Mouse (Mus musculus) neural tube, embryonic 15.5 days (tissue): Measurements from ENCODE around the gene Tsen34. TPM values are rescaled to one million over a fixed set of nuclear protein-coding genes. Genes with fewer than 3 reads are reported as not detected.
A peak's percentile ranks its signal among the peaks of the same experiment; 100 is the strongest.

Source experiments
- microRNA-seq: library from miRNA; unstranded; fragments of <30 nt; microRNA quantifications from one replicate; pipeline ENCODE4, GENCODE M21; 2017
- polyA plus RNA-seq: library from polyadenylated mRNA; unstranded; fragments of >200 nt; fragmentation: Nextera tagmentation; extraction: Ambion mirVana; gene quantifications from 2 replicates; pipeline ENCODE4 v1.2.1, GENCODE M21; 2015

Tsen34 gene
- polyA plus RNA-seq, 1 experiment from 2014 or later, result 295 TPM

Small RNA genes lying within 50 kb of the gene (microRNA-seq; reads per million reads assigned to microRNA genes)
- gene Mir3572, result 2.1 reads per million, percentile 6 among the genes with 10 or more reads in this experiment

Other genes with a start within 250 kb of the Tsen34 start
- 0.13 and 0.15 TPM in 2 replicates for gene Tarm1, start 190.2 kb upstream of the Tsen34 start, polyA plus RNA-seq
- 0.38 and 0.84 TPM in 2 replicates for gene Oscar, start 76.7 kb upstream of the Tsen34 start, polyA plus RNA-seq
- 535 and 605 TPM in 2 replicates for gene Ndufa3, start 75.5 kb upstream of the Tsen34 start, polyA plus RNA-seq
- gene Tfpt, start 62.9 kb upstream of the Tsen34 start, polyA plus RNA-seq, result 34.6 and 39.7 TPM in 2 replicates
- 85.9 and 93.1 TPM in 2 replicates for gene Prpf31, start 62.9 kb upstream of the Tsen34 start, polyA plus RNA-seq
- gene Cnot3, start 47.6 kb upstream of the Tsen34 start, polyA plus RNA-seq, result 36.4 and 43.0 TPM in 2 replicates
- gene Leng1, start 27.0 kb upstream of the Tsen34 start, polyA plus RNA-seq, result 15.3 and 16.3 TPM in 2 replicates
- 5.6 and 17.2 TPM in 2 replicates for gene Tmc4, start 15.3 kb upstream of the Tsen34 start, polyA plus RNA-seq
- gene Mboat7, start 660 bp downstream of the Tsen34 start, polyA plus RNA-seq, result 105 and 110 TPM in 2 replicates
- 710 and 932 TPM in 2 replicates for gene Rps9, start 11.1 kb downstream of the Tsen34 start, polyA plus RNA-seq
- gene Pirb, start 27.5 kb downstream of the Tsen34 start, polyA plus RNA-seq, result 0.51 and 0.83 TPM in 2 replicates
- gene Gm15448, start 132.8 kb downstream of the Tsen34 start, polyA plus RNA-seq, result not detected in 2 replicates
- 0.29 TPM in 1 of 2 replicates, not detected in the other for gene Pira2, start 152.2 kb downstream of the Tsen34 start, polyA plus RNA-seq
- 0.09 TPM in 1 of 2 replicates, not detected in the other for gene Gm14548, start 205.3 kb downstream of the Tsen34 start, polyA plus RNA-seq
- gene Lilra6, start 222.6 kb downstream of the Tsen34 start, polyA plus RNA-seq, result 0.32 TPM in 1 of 2 replicates, not detected in the other